Mouse (Mus musculus) testis, adult 10 weeks (tissue): ENCODE measurements around the gene Mrpl55. TPM values are rescaled to one million over a fixed set of nuclear protein-coding genes. Genes with fewer than 3 reads are reported as not detected.

ENCODE experiments used
- polyA plus RNA-seq: library from polyadenylated mRNA; stranded (reverse); fragments of 350-450 nt; fragmentation: Illumina TruSeq; extraction: RNeasy Lipid Tissue Mini Kit (QIAGEN cat#74804); gene quantifications from one replicate; pipeline ENCODE4 v1.2.3, GENCODE M21; 2014; ENCODE audit warnings: low read depth, low replicate concordance

The Mrpl55 gene
- polyA plus RNA-seq: 8.5 TPM

GRCm38 (mm10) chr11:59202081-59202995, at the start of gene Mrpl55:
Gene Mrpl55 (plus strand): TSS chr11:59202486.

GRCm38 (mm10) chr11:59163255-59164236, 38.7 kb upstream of the Mrpl55 start, which contains the start of gene Iba57:
Gene Iba57 (minus strand): TSS chr11:59163739.

GRCm38 (mm10) chr11:59182864-59183331, 19.4 kb upstream of the Mrpl55 start, which contains the start of gene Gjc2:
Gene Gjc2 (minus strand): TSS chr11:59183213.

GRCm38 (mm10) chr11:59192059-59192386, 10.3 kb upstream of the Mrpl55 start, which contains the start of gene Guk1:
Gene Guk1 (minus strand): TSS chr11:59192212.

GRCm38 (mm10) chr11:59208153-59208831, 6.0 kb downstream of the Mrpl55 start, which contains the start of gene 2310033P09Rik:
Gene 2310033P09Rik (plus strand): TSS chr11:59208321.

GRCm38 (mm10) chr11:59228122-59228953, 26.1 kb downstream of the Mrpl55 start, which contains the start of gene Arf1:
Gene Arf1 (minus strand): TSS chr11:59228270.

Other genes starting within 250 kb of the Mrpl55 start
- 8.3 TPM for gene Hist3h2a, start 247.8 kb upstream of the Mrpl55 start, polyA plus RNA-seq
- gene Trim17, start 247.8 kb upstream of the Mrpl55 start, polyA plus RNA-seq: 32.5 TPM
- 6.4 TPM for gene Trim11, start 224.4 kb upstream of the Mrpl55 start, polyA plus RNA-seq
- 0.06 TPM for gene Obscn, start 66.1 kb upstream of the Mrpl55 start, polyA plus RNA-seq
- gene Iba57, start 38.7 kb upstream of the Mrpl55 start, polyA plus RNA-seq: 4.0 TPM
- not detected for gene Gjc2, start 19.3 kb upstream of the Mrpl55 start, polyA plus RNA-seq
- gene Guk1, start 10.3 kb upstream of the Mrpl55 start, polyA plus RNA-seq: 8.9 TPM
- 2.5 TPM for gene 2310033P09Rik, start 5.8 kb downstream of the Mrpl55 start, polyA plus RNA-seq
- 117 TPM for gene Arf1, start 25.8 kb downstream of the Mrpl55 start, polyA plus RNA-seq
- gene Wnt3a, start 88.3 kb downstream of the Mrpl55 start, polyA plus RNA-seq: 0.24 TPM
- gene Wnt9a, start 104.4 kb downstream of the Mrpl55 start, polyA plus RNA-seq: 0.11 TPM
- 3.7 TPM for gene Prss38, start 173.2 kb downstream of the Mrpl55 start, polyA plus RNA-seq
- 3.2 TPM for gene Jmjd4, start 247.6 kb downstream of the Mrpl55 start, polyA plus RNA-seq
- 12.3 TPM for gene Snap47, start 248.7 kb downstream of the Mrpl55 start, polyA plus RNA-seq